In the genomic region with DNA sequence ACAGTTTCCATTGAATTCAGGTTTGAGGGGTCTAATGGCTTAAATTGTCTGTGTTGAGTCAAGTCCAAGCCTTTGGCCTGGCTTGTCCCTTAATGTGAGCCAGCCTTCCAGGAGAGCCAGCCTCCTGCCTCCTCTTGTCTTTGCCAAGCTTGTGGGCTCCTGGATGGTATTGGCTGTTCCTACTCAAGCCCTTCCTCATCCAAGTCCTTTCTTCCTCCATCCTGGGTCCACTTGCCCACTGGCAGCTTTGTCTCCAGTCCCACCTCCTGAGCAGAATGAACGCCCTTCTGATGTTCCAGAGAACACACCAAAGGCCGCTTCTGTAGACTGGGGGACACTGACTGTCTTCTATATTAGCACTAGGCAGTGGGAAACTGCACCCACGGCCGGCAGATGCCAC, we compare ENCODE assay signal across 21 mouse cellular contexts. TPM values are rescaled to one million over a fixed set of nuclear protein-coding genes. Genes with fewer than 3 reads are reported as not detected.
DNase-seq lines count a peak whose midpoint lies in the region; ATAC-seq and TF ChIP-seq lines count a peak whose summit lies in the region.
"Had no signal": no experiment of that assay in that cellular context is flagged by ENCODE, and none has a peak within 500 bp of the region (broad histone marks: within the 10 kb centered on the region; RNA-seq: fewer than 3 reads in every experiment).

No protein-coding gene starts in this region.

- peaks cover 11% of the 10 kb centered on the region; the same call in 1 of the 2 replicates for H3K4me1 ChIP-seq in cerebellum, adult 2 months (ENCODE audit: control insufficient read depth, insufficient read depth, low read length)
- peaks cover 23% of the 10 kb centered on the region for H3K4me1 ChIP-seq in kidney, embryonic 16.5 days (ENCODE audit: insufficient read depth, low read length)
- 0 out of 2 replicates have a peak, but pooled peaks cover 2% of the 10 kb centered on the region for H3K4me1 ChIP-seq in kidney, adult 2 months (ENCODE audit: control insufficient read depth, insufficient read depth, low read length)
- peaks cover 22% of the 10 kb centered on the region for H3K4me1 ChIP-seq in embryonic facial prominence, embryonic 13.5 days
- peaks cover 15% of the 10 kb centered on the region for H3K4me1 ChIP-seq in limb, embryonic 15.5 days
- H3K4me1 ChIP-seq: heart, embryonic 15.5 days; megakaryocyte, embryonic 14.5 days had no signal

- no peak overlapping the region for H3K4me3 ChIP-seq in cerebellum, adult 2 months (replicated peaks; ENCODE audit: insufficient read depth, low read depth, low read length)
- H3K4me3 ChIP-seq in kidney, embryonic 16.5 days (ENCODE audit: low read length) = no peak overlapping the region
- no peak overlapping the region for H3K4me3 ChIP-seq in kidney, adult 2 months (ENCODE audit: insufficient read depth, low read depth, low read length)
- H3K4me3 ChIP-seq in embryonic facial prominence, embryonic 13.5 days = no peak overlapping the region
- no peak overlapping the region for H3K4me3 ChIP-seq in limb, embryonic 15.5 days
- H3K4me3 ChIP-seq: forebrain, embryonic 13.5 days; heart, embryonic 15.5 days; liver, embryonic 12.5 days; megakaryocyte, embryonic 14.5 days; myocyte had no signal

- H3K27me3 ChIP-seq in cerebellum, adult 2 months (ENCODE audit: control insufficient read depth, insufficient read depth, low read length) = no peaks in the 10 kb centered on the region
- no peaks in the 10 kb centered on the region for H3K27me3 ChIP-seq in kidney, embryonic 16.5 days (ENCODE audit: insufficient read depth, low read length)
- no peaks in the 10 kb centered on the region for H3K27me3 ChIP-seq in kidney, adult 2 months (replicated peaks; ENCODE audit: control insufficient read depth, insufficient read depth, low read length)
- no peaks in the 10 kb centered on the region for H3K27me3 ChIP-seq in embryonic facial prominence, embryonic 13.5 days
- no peaks in the 10 kb centered on the region for H3K27me3 ChIP-seq in limb, embryonic 15.5 days
- H3K27me3 ChIP-seq: forebrain, embryonic 13.5 days; heart, embryonic 15.5 days; liver, embryonic 12.5 days; Patski had no signal

- H3K36me3 ChIP-seq in kidney, embryonic 16.5 days (ENCODE audit: insufficient read depth, low read length) = no peaks in the 10 kb centered on the region
- no peaks in the 10 kb centered on the region for H3K36me3 ChIP-seq in kidney, adult 2 months (ENCODE audit: control insufficient read depth, insufficient read depth, low read length)
- H3K36me3 ChIP-seq in embryonic facial prominence, embryonic 13.5 days = no peaks in the 10 kb centered on the region
- H3K36me3 ChIP-seq in limb, embryonic 15.5 days = no peaks in the 10 kb centered on the region
- H3K36me3 ChIP-seq: heart, embryonic 15.5 days; liver, embryonic 12.5 days had no signal

- DNase-seq in cerebellum, postnatal 14 days = peak; percentile 33 to 54
- DNase-seq in cerebellum, adult 2 months = no peak
- no peak for DNase-seq in kidney, adult 2 months
- no peak for DNase-seq in right cerebral cortex, adult 2 months (ENCODE audit: low spot score in 2 of 2)
- DNase-seq in thymus, postnatal 25 days = no peak
- DNase-seq: adrenal gland, postnatal 10 days; heart, postnatal 4 days; lung, adult 2 months; thymus, postnatal 4 days had no signal

- no peak for ATAC-seq in kidney, embryonic 16.5 days (ENCODE audit: low FRiP score, low TSS enrichment)
- no peak for ATAC-seq in embryonic facial prominence, embryonic 13.5 days (ENCODE audit: insufficient number of reproducible peaks, insufficient read depth, low FRiP score, low TSS enrichment, low read depth)
- ATAC-seq in limb, embryonic 15.5 days (ENCODE audit: insufficient number of reproducible peaks, low FRiP score, low TSS enrichment, low read depth) = no peak
- ATAC-seq: CD4-positive, CD25-positive, alpha-beta regulatory T cell, adult 4 months; intestine, postnatal 0 days; liver, embryonic 12.5 days had no signal

- no peaks in the 10 kb centered on the region for H3K9me3 ChIP-seq in kidney, embryonic 16.5 days (ENCODE audit: low read length)
- no peaks in the 10 kb centered on the region for H3K9me3 ChIP-seq in embryonic facial prominence, embryonic 13.5 days
- H3K9me3 ChIP-seq in limb, embryonic 15.5 days = no peaks in the 10 kb centered on the region
- H3K9me3 ChIP-seq: forebrain, embryonic 13.5 days; heart, embryonic 15.5 days; liver, embryonic 12.5 days had no signal

- 87% methylated on average over 4 of the region's 4 CpGs for WGBS in cerebellum, adult 2 months
- 94% methylated on average over 4 of the region's 4 CpGs for WGBS in kidney, embryonic 16.5 days
- 97% methylated on average over 4 of the region's 4 CpGs for WGBS in kidney, adult 2 months
- 91% methylated on average over 4 of the region's 4 CpGs for WGBS in embryonic facial prominence, embryonic 13.5 days
- 82% methylated on average over 4 of the region's 4 CpGs for WGBS in limb, embryonic 15.5 days

- no peak overlapping the region for H3K9ac ChIP-seq in kidney, embryonic 16.5 days (replicated peaks; ENCODE audit: low read length)
- no peak overlapping the region for H3K9ac ChIP-seq in embryonic facial prominence, embryonic 13.5 days
- no peak overlapping the region for H3K9ac ChIP-seq in limb, embryonic 15.5 days
- H3K9ac ChIP-seq: forebrain, embryonic 13.5 days; heart, embryonic 15.5 days; liver, embryonic 12.5 days had no signal

- TF ChIP-seq POLR2A in cerebellum, adult 2 months (IDR thresholded peaks at IDR 0.05; ENCODE audit: borderline replicate concordance, insufficient read depth, low read length) = no peak
- no peak for TF ChIP-seq POLR2A in kidney, adult 2 months (IDR thresholded peaks at IDR 0.05; ENCODE audit: low read depth, low read length)

- no peak overlapping the region for H3K27ac ChIP-seq in cerebellum, adult 2 months (ENCODE audit: insufficient read depth, low read length)
- peak overlapping the region; percentile 87 for H3K27ac ChIP-seq in kidney, embryonic 16.5 days (ENCODE audit: low read length)
- no peak overlapping the region for H3K27ac ChIP-seq in kidney, adult 2 months (ENCODE audit: insufficient read depth, low read depth, low read length)
- peak overlapping the region; percentile 44; the same call in 1 of the 2 replicates for H3K27ac ChIP-seq in embryonic facial prominence, embryonic 13.5 days
- 0 out of 2 replicates have a peak overlapping the region, but pooled peaks have one; percentile 33 for H3K27ac ChIP-seq in limb, embryonic 15.5 days
- H3K27ac ChIP-seq: forebrain, embryonic 13.5 days; heart, embryonic 15.5 days; liver, embryonic 12.5 days had no signal

- H3K4me2 ChIP-seq in kidney, embryonic 16.5 days (replicated peaks; ENCODE audit: low read depth, low read length) = no peak overlapping the region
- H3K4me2 ChIP-seq in embryonic facial prominence, embryonic 13.5 days = no peak overlapping the region
- no peak overlapping the region for H3K4me2 ChIP-seq in limb, embryonic 15.5 days
- H3K4me2 ChIP-seq: heart, embryonic 15.5 days; liver, embryonic 12.5 days had no signal

- TF ChIP-seq CTCF in cerebellum, adult 2 months (IDR thresholded peaks at IDR 0.05; ENCODE audit: borderline replicate concordance, insufficient read depth, low read depth, low read length) = no peak
- TF ChIP-seq CTCF in kidney, adult 2 months (conservative IDR thresholded peaks at IDR 0.05; ENCODE audit: insufficient read depth, insufficient read length, low read depth, low read length) = no peak

RNA-seq across cellular contexts. Expression of a gene that starts 19.9 kb away (rescaled TPM):
- 0.21 and 0.35 TPM in 2 replicates for polyA plus RNA-seq in cerebellum, adult 2 months (2012; rRNA removed)
- polyA plus RNA-seq in kidney, embryonic 16.5 days (2015; fragmentation: Nextera tagmentation; extraction: Ambion mirVana) = not detected in 2 replicates
- polyA plus RNA-seq in kidney, adult 2 months (2012; rRNA removed) = not detected in 2 replicates
- not detected in 2 replicates for polyA plus RNA-seq in embryonic facial prominence, embryonic 13.5 days (2015; fragmentation: Nextera tagmentation; extraction: Ambion mirVana)
- 0.09 and 0.14 TPM in 2 replicates for polyA plus RNA-seq in limb, embryonic 15.5 days (2015; fragmentation: Nextera tagmentation; extraction: Ambion mirVana)
- polyA plus RNA-seq: CD4-positive, CD25-positive, alpha-beta regulatory T cell, adult 4 months; heart, embryonic 15.5 days; intestine, postnatal 0 days; limb, embryonic 11.5 days; liver, embryonic 12.5 days; myocyte; Patski had no signal

RNA-seq across cellular contexts. Expression of a gene that starts 26.7 kb away (rescaled TPM):
- 326 and 346 TPM in 2 replicates for polyA plus RNA-seq in cerebellum, adult 2 months (2012; rRNA removed)
- 204 and 207 TPM in 2 replicates for polyA plus RNA-seq in kidney, embryonic 16.5 days (2015; fragmentation: Nextera tagmentation; extraction: Ambion mirVana)
- polyA plus RNA-seq in kidney, adult 2 months (2012; rRNA removed) = 229 and 261 TPM in 2 replicates
- polyA plus RNA-seq in embryonic facial prominence, embryonic 13.5 days (2015; fragmentation: Nextera tagmentation; extraction: Ambion mirVana) = 233 and 242 TPM in 2 replicates
- 187 and 196 TPM in 2 replicates for polyA plus RNA-seq in limb, embryonic 15.5 days (2015; fragmentation: Nextera tagmentation; extraction: Ambion mirVana)

Comparison
In these comparisons a context has a peak if more than half of its experiments do, and no peak if none do; other contexts are left out.
1. DNase-seq: peak in cerebellum, postnatal 14 days (2 of 2); none in cerebellum, adult 2 months (0 of 2), kidney, adult 2 months (single experiment), right cerebral cortex, adult 2 months (0 of 2) and thymus, postnatal 25 days (single experiment).
2. H3K27ac ChIP-seq: peak in kidney, embryonic 16.5 days (single experiment), embryonic facial prominence, embryonic 13.5 days (single experiment) and limb, embryonic 15.5 days (single experiment); none in cerebellum, adult 2 months (single experiment) and kidney, adult 2 months (single experiment).